24 mouse cellular contexts compared by ENCODE assay signal in genomic region chr4:123693384-123693783, GRCm38 (mm10).
"Had no signal": no experiment of that assay in that cellular context is flagged by ENCODE, and none has a peak within 500 bp of the region (broad histone marks: within the 10 kb centered on the region; RNA-seq: fewer than 3 reads in every experiment).

No protein-coding gene starts in this region.

- H3K36me3 ChIP-seq: heart, embryonic 13.5 days; heart, embryonic 15.5 days; hindbrain, embryonic 13.5 days; hindbrain, embryonic 15.5 days; limb, embryonic 10.5 days; limb, embryonic 12.5 days; liver, embryonic 13.5 days had no signal

- H3K4me2 ChIP-seq: heart, embryonic 11.5 days; heart, embryonic 13.5 days; heart, embryonic 15.5 days; hindbrain, embryonic 13.5 days; hindbrain, embryonic 15.5 days; limb, embryonic 12.5 days; liver, embryonic 11.5 days; liver, embryonic 13.5 days had no signal

- H3K27me3 ChIP-seq: heart, embryonic 13.5 days; heart, embryonic 15.5 days; hindbrain, embryonic 13.5 days; hindbrain, embryonic 15.5 days; limb, embryonic 12.5 days had no signal

- H3K27ac ChIP-seq: heart, adult 2 months; heart, embryonic 13.5 days; heart, embryonic 15.5 days; hindbrain, embryonic 13.5 days; hindbrain, embryonic 15.5 days; hindbrain, postnatal 0 days; layer of hippocampus, adult 2 months; left cerebral cortex, adult 2 months; limb, embryonic 10.5 days; limb, embryonic 12.5 days; liver, embryonic 13.5 days had no signal

- ATAC-seq: forebrain, postnatal 0 days; hindbrain, postnatal 0 days; intestine, embryonic 16.5 days had no signal

- H3K4me1 ChIP-seq: heart, embryonic 13.5 days; heart, embryonic 15.5 days; hindbrain, embryonic 13.5 days; limb, embryonic 12.5 days; liver, embryonic 13.5 days had no signal

- H3K9ac ChIP-seq: forebrain, postnatal 0 days; heart, embryonic 13.5 days; heart, embryonic 15.5 days; hindbrain, embryonic 13.5 days; hindbrain, embryonic 15.5 days; limb, embryonic 12.5 days; liver, embryonic 13.5 days had no signal

- H3K9me3 ChIP-seq: heart, embryonic 13.5 days; heart, embryonic 15.5 days; hindbrain, embryonic 13.5 days; hindbrain, embryonic 15.5 days; limb, embryonic 10.5 days; limb, embryonic 12.5 days; liver, embryonic 13.5 days had no signal

- H3K4me3 ChIP-seq: heart, adult 2 months; heart, embryonic 13.5 days; heart, embryonic 15.5 days; hindbrain, embryonic 13.5 days; hindbrain, embryonic 15.5 days; layer of hippocampus, adult 2 months; left cerebral cortex, adult 2 months; limb, embryonic 10.5 days; limb, embryonic 12.5 days; liver, embryonic 13.5 days had no signal

- DNase-seq: forebrain, postnatal 0 days; gastrocnemius, postnatal 14 days; gastrocnemius, postnatal 36 days; heart, adult 11 months; heart, adult 2 months; heart, postnatal 14 days; heart, postnatal 36 days; kidney, adult 11 months; kidney, adult 8-10 months; kidney, postnatal 14 days; liver; liver, embryonic 13.5 days had no signal
